ENCODE assay signal across 14 mouse cellular contexts in genomic region chr2:124948812-124949211, GRCm38 (mm10).
DNase-seq lines count a peak whose midpoint lies in the region; ATAC-seq and TF ChIP-seq lines count a peak whose summit lies in the region.
"Had no signal": no experiment of that assay in that cellular context is flagged by ENCODE, and none has a peak within 500 bp of the region (broad histone marks: within the 10 kb centered on the region; RNA-seq: fewer than 3 reads in every experiment).

No protein-coding gene starts in this region.

- intact Hi-C loops in left cerebral cortex, postnatal 4 days (cut with DNase I), result no loop called here

- H3K4me2 ChIP-seq in midbrain, embryonic 11.5 days, result no peak overlapping the region
- H3K4me2 ChIP-seq in midbrain, postnatal 0 days (ENCODE audit: low read depth, low read length, poor library complexity, severe bottlenecking), result no peak overlapping the region
- H3K4me2 ChIP-seq in lung, postnatal 0 days (replicated peaks; ENCODE audit: low read depth, low read length), result no peak overlapping the region
- no peak overlapping the region for H3K4me2 ChIP-seq in forebrain, embryonic 15.5 days (replicated peaks)
- H3K4me2 ChIP-seq: heart, embryonic 11.5 days; liver, embryonic 13.5 days had no signal

- 65% methylated on average over 9 of the region's 9 CpGs for WGBS in midbrain, embryonic 11.5 days
- WGBS in midbrain, postnatal 0 days, result 43% methylated on average over 9 of the region's 9 CpGs
- WGBS in lung, postnatal 0 days, result 53% methylated on average over 9 of the region's 9 CpGs
- WGBS in forebrain, embryonic 15.5 days, result 57% methylated on average over 9 of the region's 9 CpGs

- peak; percentile 65 for ATAC-seq in midbrain, embryonic 11.5 days (ENCODE audit: low FRiP score)
- ATAC-seq in midbrain, postnatal 0 days (ENCODE audit: low FRiP score), result no peak
- peak; percentile 70 for ATAC-seq in lung, postnatal 0 days
- ATAC-seq in forebrain, embryonic 15.5 days (replicated peaks), result no peak

- peaks cover 2% of the 10 kb centered on the region for H3K4me1 ChIP-seq in midbrain, embryonic 11.5 days (ENCODE audit: control insufficient read depth, insufficient read depth, low read length)
- H3K4me1 ChIP-seq in midbrain, postnatal 0 days (ENCODE audit: insufficient read depth, low read length), result no peaks in the 10 kb centered on the region
- H3K4me1 ChIP-seq in lung, postnatal 0 days (ENCODE audit: insufficient read depth, low read depth, low read length), result no peaks in the 10 kb centered on the region
- H3K4me1 ChIP-seq in forebrain, embryonic 15.5 days, result no peaks in the 10 kb centered on the region
- H3K4me1 ChIP-seq: liver, embryonic 13.5 days had no signal

- no peaks in the 10 kb centered on the region for H3K27me3 ChIP-seq in midbrain, embryonic 11.5 days (ENCODE audit: control insufficient read depth, insufficient read depth, low read length)
- no peaks in the 10 kb centered on the region for H3K27me3 ChIP-seq in midbrain, postnatal 0 days (ENCODE audit: insufficient read depth, low read length)
- no peaks in the 10 kb centered on the region for H3K27me3 ChIP-seq in lung, postnatal 0 days (replicated peaks; ENCODE audit: insufficient read depth, low read length)
- H3K27me3 ChIP-seq in forebrain, embryonic 15.5 days, result no peaks in the 10 kb centered on the region
- H3K27me3 ChIP-seq: liver, embryonic 13.5 days had no signal

- no peaks in the 10 kb centered on the region for H3K36me3 ChIP-seq in midbrain, embryonic 11.5 days (ENCODE audit: control insufficient read depth, insufficient read depth, low read length)
- no peaks in the 10 kb centered on the region for H3K36me3 ChIP-seq in midbrain, postnatal 0 days (ENCODE audit: insufficient read depth, low read length)
- no peaks in the 10 kb centered on the region for H3K36me3 ChIP-seq in lung, postnatal 0 days (ENCODE audit: insufficient read depth, low read length)
- no peaks in the 10 kb centered on the region for H3K36me3 ChIP-seq in forebrain, embryonic 15.5 days
- H3K36me3 ChIP-seq: liver, embryonic 13.5 days had no signal

- no peaks in the 10 kb centered on the region for H3K9me3 ChIP-seq in midbrain, embryonic 11.5 days (ENCODE audit: control insufficient read depth, low read length)
- no peaks in the 10 kb centered on the region for H3K9me3 ChIP-seq in midbrain, postnatal 0 days (ENCODE audit: low read length)
- H3K9me3 ChIP-seq in lung, postnatal 0 days (ENCODE audit: low read length), result no peaks in the 10 kb centered on the region
- no peaks in the 10 kb centered on the region for H3K9me3 ChIP-seq in forebrain, embryonic 15.5 days
- H3K9me3 ChIP-seq: liver, embryonic 13.5 days had no signal

- no peak overlapping the region for H3K4me3 ChIP-seq in midbrain, embryonic 11.5 days (ENCODE audit: low read depth, low read length)
- H3K4me3 ChIP-seq in midbrain, postnatal 0 days (ENCODE audit: low read depth, low read length), result no peak overlapping the region
- H3K4me3 ChIP-seq in lung, postnatal 0 days (ENCODE audit: low read depth, low read length), result no peak overlapping the region
- no peak overlapping the region for H3K4me3 ChIP-seq in forebrain, embryonic 15.5 days
- H3K4me3 ChIP-seq: liver, embryonic 13.5 days had no signal

- DNase-seq in midbrain, embryonic 11.5 days (ENCODE audit: low spot score, missing footprints), result no peak
- DNase-seq in midbrain, postnatal 0 days (ENCODE audit: low spot score), result no peak
- peak; percentile 44 to 84 for DNase-seq in kidney, adult 8-10 months
- peak; percentile 27 for DNase-seq in lung, postnatal 0 days (ENCODE audit: low spot score)
- peak; percentile 12 for DNase-seq in retina, embryonic 14.5 days (ENCODE audit: low spot score)
- DNase-seq in natural killer cell, adult 2 months (ENCODE audit: low spot score in 2 of 2), result no peak
- no peak for DNase-seq in left cerebral cortex, postnatal 4 days
- DNase-seq: cerebellum, adult 9-11 months; layer of hippocampus, adult 9-11 months; liver, embryonic 13.5 days; right cerebral cortex, postnatal 25 days; thymus, postnatal 14 days had no signal

- no peak overlapping the region for H3K9ac ChIP-seq in midbrain, embryonic 11.5 days (ENCODE audit: low read length)
- H3K9ac ChIP-seq in midbrain, postnatal 0 days (replicated peaks; ENCODE audit: low read length, poor library complexity, severe bottlenecking), result no peak overlapping the region
- H3K9ac ChIP-seq in lung, postnatal 0 days (replicated peaks; ENCODE audit: low read depth), result no peak overlapping the region
- H3K9ac ChIP-seq in forebrain, embryonic 15.5 days (replicated peaks), result no peak overlapping the region
- H3K9ac ChIP-seq: liver, embryonic 13.5 days had no signal

- TF ChIP-seq CTCF in midbrain, postnatal 0 days (IDR thresholded peaks at IDR 0.05), result no peak
- TF ChIP-seq CTCF in lung, postnatal 0 days (IDR thresholded peaks at IDR 0.05), result no peak

- TF ChIP-seq EP300 in lung, postnatal 0 days (IDR thresholded peaks at IDR 0.05), result no peak

- H3K27ac ChIP-seq in midbrain, embryonic 11.5 days (ENCODE audit: low read depth, low read length), result no peak overlapping the region
- no peak overlapping the region for H3K27ac ChIP-seq in midbrain, postnatal 0 days (ENCODE audit: low read depth, low read length)
- H3K27ac ChIP-seq in lung, postnatal 0 days (ENCODE audit: low read length), result no peak overlapping the region
- H3K27ac ChIP-seq in forebrain, embryonic 15.5 days (replicated peaks), result no peak overlapping the region
- H3K27ac ChIP-seq: liver, embryonic 13.5 days had no signal

Comparison
In these comparisons a context has a peak if more than half of its experiments do, and no peak if none do; other contexts are left out.
1. ATAC-seq: peak in midbrain, embryonic 11.5 days (single experiment) and lung, postnatal 0 days (single experiment); none in midbrain, postnatal 0 days (single experiment) and forebrain, embryonic 15.5 days (single experiment).
2. DNase-seq: peak in kidney, adult 8-10 months (2 of 2), lung, postnatal 0 days (single experiment) and retina, embryonic 14.5 days (single experiment); none in midbrain, embryonic 11.5 days (single experiment), midbrain, postnatal 0 days (single experiment), natural killer cell, adult 2 months (0 of 2) and left cerebral cortex, postnatal 4 days (single experiment).